Mouse (Mus musculus) small intestine, adult 2 months (tissue): ENCODE measurements around the gene Pmvk.

Source experiments
- CTCF ChIP-seq: fragments of 200-500 bp; IDR thresholded peaks from 2 replicates; pipeline ENCODE4 v1.5.1; 2012; ENCODE audit warnings: low read depth, mild to moderate bottlenecking, control low read depth, inconsistent platforms, low read length, moderate library complexity, mixed read lengths; ENCODE audit not compliant: insufficient replicate concordance, insufficient read length; ENCODE audit errors: extremely low read depth
- POLR2A ChIP-seq: fragments of 200-500 bp; IDR thresholded peaks from 2 replicates; pipeline ENCODE4 v1.6.1; 2012; ENCODE audit warnings: low read depth, mild to moderate bottlenecking, control low read depth, inconsistent platforms, low read length, moderate library complexity

DNA sequence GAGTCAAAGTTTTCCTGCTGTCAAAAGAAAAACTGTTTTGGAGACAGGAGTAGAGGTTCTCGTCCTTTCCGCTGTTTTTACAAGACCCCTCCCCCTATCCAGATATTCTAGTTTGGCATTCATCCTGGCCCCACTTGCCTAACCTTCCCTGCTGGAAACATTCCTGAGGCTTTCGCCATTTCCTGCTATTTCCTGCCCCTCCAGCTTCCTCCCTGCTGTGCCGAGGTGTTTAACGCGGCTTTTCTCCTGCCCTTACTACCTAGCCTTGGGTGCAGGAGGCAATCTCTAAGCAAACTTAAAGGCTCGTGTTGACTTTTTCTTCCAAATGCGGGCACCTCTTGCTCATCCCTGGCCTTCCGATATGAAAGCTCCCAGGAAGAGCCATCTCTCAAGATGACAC lies 34.8 kb upstream of the Pmvk start:
- TF ChIP-seq POLR2A: no peak; the same call in 1 of the 2 replicates
- TF ChIP-seq CTCF: no peak
